Mouse (Mus musculus): ENCODE data around the gene Flt3. TPM values are rescaled to one million over a fixed set of nuclear protein-coding genes. Genes with fewer than 3 reads are reported as not detected.

Flt3 gene
- polyA plus RNA-seq, 1 experiment from 2014 or later: 1.8 TPM

GRCm38 (mm10) chr5:147307398-147307785 lies 92.9 kb downstream of the Flt3 start:
- Histone ChIP-seq H3K27ac (no peak overlapping the region), H3K9ac (no peak overlapping the region), H3K9me3 (replicated peaks) (no peaks in the 10 kb centered on the region), H3K4me2 (no peak overlapping the region), H3K4me3 (replicated peaks) (no peak overlapping the region), H3K4me1 (replicated peaks) (peaks cover 7% of the 10 kb centered on the region; the same call in 1 of the 2 replicates), H3K27me3 (peaks cover 100% of the 10 kb centered on the region), H3K36me3 (no peaks in the 10 kb centered on the region)
- WGBS (ENCODE audit: insufficient replicate concordance): 3% methylated on average over 12 of the region's 12 CpGs
- no peak for DNase-seq
- ATAC-seq (ENCODE audit: low read depth): no peak

- Histone ChIP-seq H3K4me3 (replicated peaks) (peak within 1 kb of the TSS; percentile 21; the same call in 1 of the 2 replicates), H3K4me2 (peak within 1 kb of the TSS; percentile 19; the same call in 1 of the 2 replicates), H3K9ac (no peak within 1 kb of the TSS), H3K36me3 (no peaks in the 10 kb centered on the region), H3K4me1 (replicated peaks) (peaks cover 7% of the 10 kb centered on the region; the same call in 1 of the 2 replicates), H3K9me3 (replicated peaks) (no peaks in the 10 kb centered on the region), H3K27me3 (peaks cover 100% of the 10 kb centered on the region), H3K27ac (no peak within 1 kb of the TSS)
- DNase-seq: no peak
- under 1% methylated on average over 63 of the region's 63 CpGs for WGBS (ENCODE audit: insufficient replicate concordance)
- no peak for ATAC-seq (ENCODE audit: low read depth)
These were observed 93.5 kb downstream of the Flt3 start, which contains the start of gene Cdx2 for GRCm38 (mm10) chr5:147306638-147307397. Cdx2 (minus strand) TSS chr5:147307270.

- ATAC-seq (ENCODE audit: low read depth) (no peak), DNase-seq (no peak)
- peak overlapping the region; percentile 21; the same call in 1 of the 2 replicates for H3K4me3 ChIP-seq (replicated peaks)
- H3K9ac ChIP-seq: no peak overlapping the region
- no peaks in the 10 kb centered on the region for H3K9me3 ChIP-seq (replicated peaks)
- 1% methylated on average over 58 of the region's 58 CpGs for WGBS (ENCODE audit: insufficient replicate concordance)
- H3K4me2 ChIP-seq: peak overlapping the region; percentile 19; the same call in 1 of the 2 replicates
- H3K27me3 ChIP-seq: peaks cover 100% of the 10 kb centered on the region
- H3K27ac ChIP-seq: no peak overlapping the region
- H3K4me1 ChIP-seq (replicated peaks): peaks cover 9% of the 10 kb centered on the region; the same call in 1 of the 2 replicates
- no peaks in the 10 kb centered on the region for H3K36me3 ChIP-seq
These were observed 94.2 kb downstream of the Flt3 start for GRCm38 (mm10) chr5:147305856-147306637.

GRCm38 (mm10) chr5:147305166-147305565 lies 95.1 kb downstream of the Flt3 start:
- Histone ChIP-seq H3K4me2 (0 out of 2 replicates have a peak overlapping the region, but pooled peaks have one; percentile 10), H3K27me3 (peaks cover 100% of the 10 kb centered on the region), H3K9ac (no peak overlapping the region), H3K4me1 (replicated peaks) (peaks cover 14% of the 10 kb centered on the region; the same call in 1 of the 2 replicates), H3K4me3 (replicated peaks) (no peak overlapping the region), H3K36me3 (no peaks in the 10 kb centered on the region), H3K27ac (no peak overlapping the region), H3K9me3 (replicated peaks) (no peaks in the 10 kb centered on the region)
- WGBS (ENCODE audit: insufficient replicate concordance): 2% methylated on average over 16 of the region's 16 CpGs
- ATAC-seq (ENCODE audit: low read depth): no peak
- no peak for DNase-seq

- ATAC-seq (ENCODE audit: low read depth): no peak
These were observed 95.8 kb downstream of the Flt3 start for GRCm38 (mm10) chr5:147304276-147305155.

GRCm38 (mm10) chr5:147302746-147303400 lies 97.4 kb downstream of the Flt3 start:
- peaks cover 21% of the 10 kb centered on the region; the same call in 1 of the 2 replicates for H3K4me1 ChIP-seq (replicated peaks)
- no peak overlapping the region for H3K9ac ChIP-seq
- no peaks in the 10 kb centered on the region for H3K36me3 ChIP-seq
- DNase-seq: no peak
- no peak for ATAC-seq (ENCODE audit: low read depth)
- no peaks in the 10 kb centered on the region for H3K9me3 ChIP-seq (replicated peaks)
- H3K27ac ChIP-seq: no peak overlapping the region
- WGBS (ENCODE audit: insufficient replicate concordance): 9% methylated on average over 13 of the region's 13 CpGs
- peaks cover 99% of the 10 kb centered on the region for H3K27me3 ChIP-seq
- H3K4me3 ChIP-seq (replicated peaks): no peak overlapping the region
- no peak overlapping the region for H3K4me2 ChIP-seq

More at GRCm38 (mm10) chr5:147304276-147305155, 95.8 kb downstream of the Flt3 start:
- no peak overlapping the region for H3K9ac ChIP-seq
- no peaks in the 10 kb centered on the region for H3K36me3 ChIP-seq
- no peak overlapping the region for H3K27ac ChIP-seq
- H3K9me3 ChIP-seq (replicated peaks): no peaks in the 10 kb centered on the region
- H3K4me3 ChIP-seq (replicated peaks): no peak overlapping the region
- H3K4me2 ChIP-seq: 0 out of 2 replicates have a peak overlapping the region, but pooled peaks have one; percentile 10
- DNase-seq: no peak
- peaks cover 100% of the 10 kb centered on the region for H3K27me3 ChIP-seq
- H3K4me1 ChIP-seq (replicated peaks): peaks cover 21% of the 10 kb centered on the region; the same call in 1 of the 2 replicates
- under 1% methylated on average over 54 of the region's 54 CpGs for WGBS (ENCODE audit: insufficient replicate concordance)

GRCm38 (mm10) chr5:147302141-147302540 lies 98.1 kb downstream of the Flt3 start:
- no peak overlapping the region for H3K27ac ChIP-seq
- 10% methylated on average over 8 of the region's 8 CpGs for whole genome bisulfite sequencing (ENCODE audit: insufficient replicate concordance)
- DNase-seq (no peak), ATAC-seq (ENCODE audit: low read depth) (no peak)
- H3K9me3 ChIP-seq (replicated peaks): no peaks in the 10 kb centered on the region
- H3K9ac ChIP-seq: no peak overlapping the region
- peaks cover 21% of the 10 kb centered on the region; the same call in 1 of the 2 replicates for H3K4me1 ChIP-seq (replicated peaks)
- peaks cover 99% of the 10 kb centered on the region for H3K27me3 ChIP-seq
- no peak overlapping the region for H3K4me3 ChIP-seq (replicated peaks)
- no peaks in the 10 kb centered on the region for H3K36me3 ChIP-seq
- H3K4me2 ChIP-seq: no peak overlapping the region

GRCm38 (mm10) chr5:147301781-147302070 lies 98.6 kb downstream of the Flt3 start:
- Histone ChIP-seq H3K4me2 (peak overlapping the region; percentile 23; the same call in 1 of the 2 replicates), H3K4me1 (replicated peaks) (peaks cover 19% of the 10 kb centered on the region; the same call in 1 of the 2 replicates), H3K9ac (no peak overlapping the region), H3K27me3 (peaks cover 98% of the 10 kb centered on the region), H3K27ac (no peak overlapping the region), H3K9me3 (replicated peaks) (no peaks in the 10 kb centered on the region), H3K4me3 (replicated peaks) (no peak overlapping the region), H3K36me3 (no peaks in the 10 kb centered on the region)
- no peak for DNase-seq
- WGBS (ENCODE audit: insufficient replicate concordance): 9% methylated on average over 10 of the region's 10 CpGs
- ATAC-seq (ENCODE audit: low read depth): no peak

GRCm38 (mm10) chr5:147300917-147301780 lies 99.1 kb downstream of the Flt3 start:
- ATAC-seq (ENCODE audit: low read depth) (no peak), DNase-seq (no peak)
- Histone ChIP-seq H3K27me3 (peaks cover 94% of the 10 kb centered on the region), H3K4me2 (peak overlapping the region; percentile 23), H3K4me1 (replicated peaks) (peaks cover 14% of the 10 kb centered on the region; the same call in 1 of the 2 replicates), H3K36me3 (no peaks in the 10 kb centered on the region), H3K4me3 (replicated peaks) (no peak overlapping the region), H3K9ac (no peak overlapping the region), H3K9me3 (replicated peaks) (no peaks in the 10 kb centered on the region), H3K27ac (no peak overlapping the region)
- WGBS (ENCODE audit: insufficient replicate concordance): 5% methylated on average over 21 of the region's 21 CpGs
